Mouse (Mus musculus) liver, embryonic 16.5 days (tissue): ENCODE results near the gene Bik. TPM values are rescaled to one million over a fixed set of nuclear protein-coding genes. Genes with fewer than 3 reads are reported as not detected.
A peak's percentile ranks its signal among the peaks of the same experiment; 100 is the strongest.

Experiments used
- ATAC-seq: fragments of 200-750 bp; cut with Nextera tagmentation; 2 replicates; pipeline ENCODE4 v1.8.0; 2017; ENCODE audit warnings: low read depth, mild to moderate bottlenecking, moderate number of reproducible peaks, moderate library complexity
- H3K27ac ChIP-seq: fragments of 300-500 bp; sonication (generic); 2 replicates; pipeline ENCODE4 v1.5.1; 2014; ENCODE audit warnings: mild to moderate bottlenecking, low read length
- H3K27me3 ChIP-seq: fragments of 300-500 bp; sonication (generic); 2 replicates; pipeline ENCODE4 v1.6.1; 2014; ENCODE audit warnings: low read depth, low read length, mixed read lengths; ENCODE audit not compliant: control insufficient read depth, insufficient read depth
- H3K36me3 ChIP-seq: fragments of 300-500 bp; sonication (generic); 2 replicates; pipeline ENCODE4 v1.6.1; 2014; ENCODE audit warnings: mild to moderate bottlenecking; ENCODE audit not compliant: control insufficient read depth, insufficient read depth
- H3K4me1 ChIP-seq: fragments of 300-500 bp; sonication (generic); 2 replicates; pipeline ENCODE4 v1.6.1; 2014; ENCODE audit warnings: low read depth, low read length, mixed read lengths; ENCODE audit not compliant: control insufficient read depth
- H3K4me2 ChIP-seq: fragments of 300-500 bp; sonication (generic); 2 replicates; pipeline ENCODE4 v1.6.1; 2014; ENCODE audit warnings: low read depth, low read length, mixed read lengths
- H3K4me3 ChIP-seq: fragments of 300-500 bp; sonication (generic); 2 replicates; pipeline ENCODE4 v1.5.1; 2014; ENCODE audit warnings: low read depth, mild to moderate bottlenecking, low read length
- H3K9ac ChIP-seq: fragments of 300-500 bp; sonication (generic); 2 replicates; pipeline ENCODE4 v1.6.1; 2014; ENCODE audit warnings: low read depth, low read length
- H3K9me3 ChIP-seq: fragments of 300-500 bp; sonication (generic); replicated peaks from 2 replicates; pipeline ENCODE4 v1.6.1; 2016; ENCODE audit warnings: low read length; ENCODE audit not compliant: control insufficient read depth
- WGBS: fragments of 180-500 bp; shearing (Covaris S2); extraction: QIAGEN DNeasy Blood & Tissue Kit; methylation state at CpG from one replicate; pipeline ENCODE4 v1.1.7; 2014; ENCODE audit not compliant: insufficient replicate concordance; 5-methylcytosine and 5-hydroxymethylcytosine counted together
- polyA plus RNA-seq: library from polyadenylated mRNA; unstranded; fragments of >200 nt; fragmentation: Nextera tagmentation; extraction: Ambion mirVana; gene quantifications from 2 replicates; pipeline ENCODE4 v1.2.1, GENCODE M21; 2015

Gene Bik
- polyA plus RNA-seq = 1.8 TPM in 2 replicates

GRCm38 (mm10) chr15:83526424-83527091 lies at the start of gene Bik:
Gene Bik (plus strand): TSS chr15:83526862.
- ATAC-seq = peak; percentile 70
- Histone ChIP-seq H3K4me1 (peaks cover 21% of the 10 kb centered on the region), H3K9ac (peak within 1 kb of the TSS; percentile 45; the same call in 1 of the 2 replicates), H3K27me3 (peaks cover 70% of the 10 kb centered on the region), H3K4me3 (peak within 1 kb of the TSS; percentile 62), H3K36me3 (no peaks in the 10 kb centered on the region), H3K27ac (no peak within 1 kb of the TSS), H3K9me3 (no peaks in the 10 kb centered on the region), H3K4me2 (peak within 1 kb of the TSS; percentile 83)
- WGBS = under 1% methylated on average over 45 of the region's 45 CpGs

DNA sequence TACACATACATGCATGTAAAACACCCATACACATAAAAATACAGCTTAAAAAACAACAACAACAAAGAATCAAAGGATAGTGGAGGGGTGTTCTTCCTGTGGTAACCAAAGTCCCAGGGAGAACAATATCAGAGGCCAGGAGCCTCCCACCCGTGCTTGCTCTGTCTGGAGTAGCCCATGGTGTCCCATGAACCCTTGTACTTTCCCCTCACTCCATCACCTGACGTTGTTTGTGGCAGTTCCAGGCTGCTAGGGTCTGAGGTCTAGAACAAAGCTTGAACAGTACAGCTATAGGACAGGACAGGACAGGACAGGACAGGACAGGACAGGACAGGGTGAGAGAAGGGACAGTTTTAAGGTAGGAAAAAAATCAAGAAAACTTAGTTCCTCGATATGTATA lies 48.6 kb upstream of the Bik start:
- Histone ChIP-seq H3K36me3 (no peaks in the 10 kb centered on the region), H3K27me3 (no peaks in the 10 kb centered on the region), H3K4me3 (no peak overlapping the region), H3K9ac (no peak overlapping the region), H3K27ac (no peak overlapping the region), H3K4me1 (peaks cover 17% of the 10 kb centered on the region), H3K9me3 (no peaks in the 10 kb centered on the region), H3K4me2 (no peak overlapping the region)
- 57% methylated on average over 3 of the region's 3 CpGs for WGBS
- no peak for ATAC-seq

GRCm38 (mm10) chr15:83479818-83480217 lies 46.8 kb upstream of the Bik start:
- H3K9ac ChIP-seq = no peak overlapping the region
- peaks cover 3% of the 10 kb centered on the region for H3K4me1 ChIP-seq
- H3K36me3 ChIP-seq = no peaks in the 10 kb centered on the region
- H3K27me3 ChIP-seq = no peaks in the 10 kb centered on the region
- no peak for ATAC-seq
- H3K9me3 ChIP-seq = no peaks in the 10 kb centered on the region
- no peak overlapping the region for H3K4me2 ChIP-seq
- H3K4me3 ChIP-seq = no peak overlapping the region
- WGBS = 68% methylated on average over 4 of the region's 4 CpGs
- no peak overlapping the region for H3K27ac ChIP-seq

DNA sequence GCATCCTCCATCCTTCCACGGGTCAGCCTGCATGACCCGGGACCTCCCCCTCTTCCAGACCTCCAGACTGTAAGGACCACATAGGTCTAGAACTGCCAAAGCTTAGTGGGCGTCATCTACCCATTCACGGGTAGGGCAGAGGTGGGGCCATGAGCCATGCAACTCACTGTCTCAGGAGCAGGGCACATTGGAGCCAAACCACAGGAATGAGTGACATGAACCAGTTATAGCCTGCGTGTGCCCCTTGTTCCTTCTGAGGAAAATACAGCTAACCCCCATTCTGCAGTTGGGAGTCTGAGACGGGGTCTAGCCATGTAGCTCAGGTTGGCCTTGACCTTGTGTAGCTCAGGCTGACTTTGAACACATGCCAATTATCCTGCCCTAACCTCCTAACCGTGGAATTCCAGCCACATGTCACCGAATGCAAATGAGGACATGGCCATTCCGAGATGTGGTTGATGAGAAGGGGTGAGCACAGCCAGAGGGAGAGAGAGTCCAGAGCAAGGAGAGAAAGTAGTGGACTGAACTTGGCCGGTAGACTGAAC lies 45.4 kb upstream of the Bik start:
- 60% methylated on average over 10 of the region's 10 CpGs for WGBS
- Histone ChIP-seq H3K4me3 (no peak overlapping the region), H3K9ac (no peak overlapping the region), H3K9me3 (no peaks in the 10 kb centered on the region), H3K4me2 (no peak overlapping the region), H3K4me1 (no peaks in the 10 kb centered on the region; the same call in 1 of the 2 replicates), H3K27ac (no peak overlapping the region), H3K27me3 (no peaks in the 10 kb centered on the region), H3K36me3 (no peaks in the 10 kb centered on the region)
- ATAC-seq = no peak

GRCm38 (mm10) chr15:83482645-83483224 lies 43.9 kb upstream of the Bik start:
- ATAC-seq = no peak
- Histone ChIP-seq H3K9ac (no peak overlapping the region), H3K27me3 (no peaks in the 10 kb centered on the region), H3K27ac (no peak overlapping the region), H3K36me3 (no peaks in the 10 kb centered on the region), H3K4me1 (no peaks in the 10 kb centered on the region; the same call in 1 of the 2 replicates), H3K4me2 (no peak overlapping the region), H3K9me3 (no peaks in the 10 kb centered on the region), H3K4me3 (no peak overlapping the region)
- 40% methylated on average over 8 of the region's 8 CpGs for WGBS

DNA sequence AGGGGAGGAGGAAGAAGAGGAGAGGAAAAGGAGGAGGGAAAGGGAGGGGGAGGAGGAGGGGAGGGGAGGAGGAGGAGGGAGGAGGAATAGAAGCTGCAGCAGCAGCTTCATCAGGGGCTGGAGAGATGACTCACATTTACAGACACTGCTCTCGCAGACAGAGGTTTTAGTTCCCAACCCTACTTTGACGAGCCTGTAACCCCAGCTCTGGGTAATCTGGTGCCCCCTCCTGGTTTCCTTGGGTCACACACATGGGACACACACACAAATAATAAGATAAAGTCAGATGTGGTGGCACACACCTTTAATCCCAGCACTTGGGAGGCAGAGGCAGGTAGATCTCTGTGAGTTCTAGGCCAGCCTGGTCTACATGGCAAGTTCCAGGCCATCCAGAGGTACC lies 43.2 kb upstream of the Bik start:
- 23% methylated on average over 2 of the region's 2 CpGs for WGBS
- 0 out of 2 replicates have a peak, but pooled peaks have one; percentile 16 for ATAC-seq

DNA sequence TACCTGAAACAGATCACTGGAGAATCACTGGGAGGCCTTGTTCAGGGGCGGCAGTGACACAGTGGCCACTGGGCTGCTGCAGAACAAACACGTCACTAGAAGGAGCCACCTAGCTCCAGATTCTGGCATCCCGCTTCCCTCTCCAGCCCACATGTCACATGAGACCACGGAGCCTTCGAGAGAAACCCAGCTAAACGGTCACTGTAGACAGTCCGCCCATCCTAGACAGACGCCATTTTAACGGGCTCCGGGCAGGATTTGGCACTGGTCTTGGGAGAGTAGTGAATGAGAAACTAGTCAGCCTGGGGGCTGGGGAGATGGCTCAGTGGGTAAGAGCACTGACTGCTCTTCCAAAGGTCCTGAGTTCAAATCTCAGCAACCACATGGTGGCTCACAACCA lies 42.4 kb upstream of the Bik start:
- 82% methylated on average over 10 of the region's 10 CpGs for WGBS
- Histone ChIP-seq H3K36me3 (no peaks in the 10 kb centered on the region), H3K4me1 (no peaks in the 10 kb centered on the region; the same call in 1 of the 2 replicates), H3K9ac (no peak overlapping the region), H3K27me3 (no peaks in the 10 kb centered on the region), H3K27ac (no peak overlapping the region), H3K9me3 (no peaks in the 10 kb centered on the region), H3K4me2 (no peak overlapping the region), H3K4me3 (no peak overlapping the region)
- no peak for ATAC-seq

More for the DNA sequence above, 43.2 kb upstream of the Bik start:
- H3K4me3 ChIP-seq = no peak overlapping the region
- no peak overlapping the region for H3K9ac ChIP-seq
- H3K9me3 ChIP-seq = no peaks in the 10 kb centered on the region
- no peaks in the 10 kb centered on the region for H3K36me3 ChIP-seq
- H3K27me3 ChIP-seq = no peaks in the 10 kb centered on the region
- no peak overlapping the region for H3K27ac ChIP-seq
- no peak overlapping the region for H3K4me2 ChIP-seq
- H3K4me1 ChIP-seq = no peaks in the 10 kb centered on the region; the same call in 1 of the 2 replicates

DNA sequence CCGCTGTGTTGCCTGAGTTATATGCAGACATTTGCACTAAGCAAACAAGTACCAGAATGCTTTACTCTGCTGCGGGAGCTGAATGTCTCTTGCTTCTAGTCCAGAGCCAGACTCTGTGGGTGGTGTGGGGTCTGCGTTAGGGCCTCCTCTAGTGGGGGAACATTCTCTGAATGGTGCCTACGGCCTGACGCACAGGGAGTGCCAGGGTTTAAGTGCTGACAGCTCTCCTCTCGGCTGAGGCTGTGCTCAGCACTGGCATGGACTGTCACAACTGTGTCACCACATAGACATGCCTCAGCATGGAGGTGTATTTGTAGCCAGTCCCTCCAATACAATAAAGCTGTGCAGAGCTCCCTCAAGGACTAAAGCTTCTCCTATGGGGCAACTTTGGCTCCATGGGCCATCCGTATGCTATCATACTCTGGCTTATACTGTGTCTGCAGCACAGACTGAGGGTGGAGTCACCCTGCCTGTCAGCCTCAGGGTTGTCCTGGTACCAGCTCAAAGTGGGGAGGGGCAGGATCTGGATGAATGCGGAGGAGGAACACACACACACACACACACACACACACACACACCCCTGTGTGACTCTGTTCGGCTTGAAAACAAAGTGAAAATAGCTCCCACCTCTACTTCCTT lies 39.1 kb upstream of the Bik start:
- Histone ChIP-seq H3K27me3 (no peaks in the 10 kb centered on the region), H3K4me1 (no peaks in the 10 kb centered on the region; the same call in 1 of the 2 replicates), H3K4me3 (no peak overlapping the region), H3K36me3 (no peaks in the 10 kb centered on the region), H3K27ac (no peak overlapping the region), H3K9me3 (no peaks in the 10 kb centered on the region), H3K4me2 (no peak overlapping the region), H3K9ac (no peak overlapping the region)
- 72% methylated on average over 9 of the region's 9 CpGs for WGBS
- no peak for ATAC-seq

- no peak overlapping the region for H3K9ac ChIP-seq
- H3K4me1 ChIP-seq = no peaks in the 10 kb centered on the region; the same call in 1 of the 2 replicates
- H3K4me3 ChIP-seq = no peak overlapping the region
- H3K27me3 ChIP-seq = no peaks in the 10 kb centered on the region
- H3K36me3 ChIP-seq = no peaks in the 10 kb centered on the region
- H3K9me3 ChIP-seq = no peaks in the 10 kb centered on the region
- no peak for ATAC-seq
- H3K27ac ChIP-seq = no peak overlapping the region
- no peak overlapping the region for H3K4me2 ChIP-seq
- 84% methylated on average over 20 of the region's 20 CpGs for WGBS
Observed at GRCm38 (mm10) chr15:83489471-83489870, 37.2 kb upstream of the Bik start.
